Mouse (Mus musculus): ENCODE results near the gene Gm20388. TPM values are rescaled to one million over a fixed set of nuclear protein-coding genes. Genes with fewer than 3 reads are reported as not detected.
A peak's percentile ranks its signal among the peaks of the same experiment; 100 is the strongest.
"Not testable (repeated sequence)": the region's sequence is repeated elsewhere in the genome, so short reads cannot be mapped to it uniquely, and the experiment has no call there.

Gene Gm20388
- total RNA-seq, 2 experiments from 2014 or later: 6.8 to 7.8 TPM

- DNase-seq: peak in 1 of 2 experiments; percentile 37
- intact Hi-C loops (cut with DNase I): not testable (repeated sequence)
Measured at GRCm38 (mm10) chr8:123537641-123538040, 3627.0 kb downstream of the Gm20388 start.

DNA sequence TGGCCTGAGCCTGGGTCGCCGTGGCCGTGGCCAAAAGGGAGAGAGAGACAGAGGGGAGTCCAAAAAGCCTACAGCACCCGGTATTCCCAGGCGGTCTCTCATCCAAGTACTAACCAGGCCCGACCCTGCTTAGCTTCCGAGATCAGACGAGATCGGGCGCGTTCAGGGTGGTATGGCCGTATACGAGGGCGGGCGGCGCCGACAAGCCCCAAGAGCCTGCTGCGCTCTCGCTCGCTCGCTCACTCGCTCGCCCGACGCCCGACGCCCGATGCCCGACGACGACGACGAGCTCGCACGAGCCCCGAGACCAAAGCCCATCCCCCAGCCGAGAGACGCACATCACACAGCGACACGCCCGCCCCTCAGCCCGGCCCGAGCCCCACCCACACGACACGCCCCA lies 3653.6 kb downstream of the Gm20388 start:
- DNase-seq; intact Hi-C loops (cut with DNase I): not testable (repeated sequence)

DNA sequence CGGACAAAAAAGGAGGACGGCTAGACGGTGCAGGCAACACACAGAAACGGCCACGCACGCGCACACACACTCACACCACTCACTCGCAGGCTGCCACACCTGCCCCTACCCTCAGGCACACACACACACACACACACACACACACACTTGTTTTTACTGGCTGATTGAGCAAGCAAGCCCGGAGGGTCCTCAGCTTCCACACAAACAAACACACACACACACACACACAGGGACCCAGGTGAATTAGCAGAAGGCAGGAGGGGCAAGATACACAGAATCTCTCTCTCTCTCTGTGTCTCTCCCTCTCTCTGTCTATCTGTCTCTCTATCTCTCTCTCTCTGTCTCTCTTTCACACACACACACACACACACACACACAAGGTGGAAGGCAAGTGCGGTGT lies 3664.7 kb downstream of the Gm20388 start:
- intact Hi-C loops (cut with DNase I): not testable (repeated sequence)
- peak in 1 of 2 experiments; percentile 2 for DNase-seq

DNA sequence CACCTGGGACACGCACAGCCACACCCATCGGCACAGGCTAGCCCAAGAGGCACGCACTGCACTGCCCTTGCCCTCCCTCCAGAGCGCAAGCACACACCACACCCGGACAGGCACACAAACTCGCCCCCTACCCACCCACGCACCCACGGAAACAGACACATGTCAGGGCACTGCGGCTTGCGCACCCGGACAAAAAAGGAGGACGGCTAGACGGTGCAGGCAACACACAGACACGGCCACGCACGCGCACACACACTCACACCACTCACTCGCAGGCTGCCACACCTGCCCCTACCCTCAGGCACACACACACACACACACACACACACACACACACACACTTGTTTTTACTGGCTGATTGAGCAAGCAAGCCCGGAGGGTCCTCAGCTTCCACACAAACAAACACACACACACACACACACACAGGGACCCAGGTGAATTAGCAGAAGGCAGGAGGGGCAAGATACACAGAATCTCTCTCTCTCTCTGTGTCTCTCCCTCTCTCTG lies 3690.1 kb downstream of the Gm20388 start:
- peak in 1 of 2 experiments; percentile 24 for DNase-seq
- intact Hi-C loops (cut with DNase I): not testable (repeated sequence)

DNA sequence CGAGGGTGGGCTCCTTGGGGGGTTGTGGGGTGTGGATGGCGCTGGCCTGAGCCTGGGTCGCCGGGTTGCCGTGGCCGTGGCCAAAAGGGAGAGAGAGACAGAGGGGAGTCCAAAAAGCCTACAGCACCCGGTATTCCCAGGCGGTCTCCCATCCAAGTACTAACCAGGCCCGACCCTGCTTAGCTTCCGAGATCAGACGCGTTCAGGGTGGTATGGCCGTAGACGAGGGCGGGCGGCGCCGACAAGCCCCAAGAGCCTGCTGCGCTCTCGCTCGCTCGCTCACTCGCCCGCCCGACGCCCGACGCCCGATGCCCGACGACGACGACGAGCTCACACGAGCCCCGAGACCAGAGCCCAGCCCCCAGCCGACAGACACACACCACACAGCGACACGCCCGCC lies 3690.8 kb downstream of the Gm20388 start:
- DNase-seq; intact Hi-C loops (cut with DNase I): not testable (repeated sequence)

DNA sequence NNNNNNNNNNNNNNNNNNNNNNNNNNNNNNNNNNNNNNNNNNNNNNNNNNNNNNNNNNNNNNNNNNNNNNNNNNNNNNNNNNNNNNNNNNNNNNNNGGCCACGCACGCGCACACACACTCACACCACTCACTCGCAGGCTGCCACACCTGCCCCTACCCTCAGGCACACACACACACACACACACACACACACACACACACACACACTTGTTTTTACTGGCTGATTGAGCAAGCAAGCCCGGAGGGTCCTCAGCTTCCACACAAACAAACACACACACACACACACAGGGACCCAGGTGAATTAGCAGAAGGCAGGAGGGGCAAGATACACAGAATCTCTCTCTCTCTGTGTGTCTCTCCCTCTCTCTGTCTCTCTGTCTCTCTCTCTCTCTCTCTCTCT lies 3702.0 kb downstream of the Gm20388 start:
- intact Hi-C loops (cut with DNase I): not testable (repeated sequence)

DNA sequence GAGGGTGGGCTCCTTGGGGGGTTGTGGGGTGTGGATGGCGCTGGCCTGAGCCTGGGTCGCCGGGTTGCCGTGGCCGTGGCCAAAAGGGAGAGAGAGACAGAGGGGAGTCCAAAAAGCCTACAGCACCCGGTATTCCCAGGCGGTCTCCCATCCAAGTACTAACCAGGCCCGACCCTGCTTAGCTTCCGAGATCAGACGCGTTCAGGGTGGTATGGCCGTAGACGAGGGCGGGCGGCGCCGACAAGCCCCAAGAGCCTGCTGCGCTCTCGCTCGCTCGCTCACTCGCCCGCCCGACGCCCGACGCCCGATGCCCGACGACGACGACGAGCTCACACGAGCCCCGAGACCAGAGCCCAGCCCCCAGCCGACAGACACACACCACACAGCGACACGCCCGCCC lies 3712.9 kb downstream of the Gm20388 start:
- DNase-seq; intact Hi-C loops (cut with DNase I): not testable (repeated sequence)

More for the DNA sequence above, 3702.0 kb downstream of the Gm20388 start:
- DNase-seq: not testable (repeated sequence)

DNA sequence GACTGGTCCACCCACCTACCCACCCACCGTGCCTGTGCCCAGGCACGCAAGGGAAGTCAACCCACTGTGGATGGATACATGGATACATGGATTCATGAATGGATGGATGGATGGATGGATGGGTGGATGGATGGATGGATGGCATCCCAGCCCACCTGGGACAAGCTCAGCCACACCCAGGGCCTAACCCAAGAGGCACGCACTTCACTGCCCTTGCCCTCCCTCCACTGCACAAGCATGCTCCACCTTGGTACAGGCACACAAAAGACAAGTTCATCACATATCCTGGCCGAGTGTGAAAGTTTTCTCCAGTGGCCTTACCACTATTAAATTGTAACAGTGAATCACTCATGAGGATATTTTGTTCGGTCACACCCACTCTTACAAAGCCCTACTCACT lies 3713.6 kb downstream of the Gm20388 start:
- intact Hi-C loops (cut with DNase I): no loop called here

GRCm38 (mm10) chr8:123624702-123625101 lies 3714.1 kb downstream of the Gm20388 start:
- no peak for DNase-seq
- intact Hi-C loops (cut with DNase I): no loop called here

More for the DNA sequence above, 3713.6 kb downstream of the Gm20388 start:
- no peak for DNase-seq

DNA sequence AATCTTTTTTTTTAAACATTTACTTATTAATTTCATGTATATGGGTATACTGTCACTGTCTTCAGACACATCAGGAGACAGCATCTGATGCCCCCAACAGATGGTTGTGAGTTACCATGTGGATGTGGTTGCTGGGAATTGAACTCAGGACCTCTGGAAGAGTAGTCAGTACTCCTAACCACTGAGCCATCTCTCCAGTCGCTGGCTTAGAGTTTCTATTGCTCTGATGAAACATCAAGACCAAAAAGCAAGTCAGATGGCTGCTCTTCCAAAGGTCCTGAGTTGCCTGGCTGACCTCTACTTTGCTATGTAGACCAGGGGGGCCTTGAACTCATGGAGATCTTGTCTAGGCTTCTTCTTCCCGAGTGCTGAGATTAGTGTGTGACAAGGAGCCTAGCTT lies 3715.1 kb downstream of the Gm20388 start:
- intact Hi-C loops (cut with DNase I): no loop called here
- no peak for DNase-seq

DNA sequence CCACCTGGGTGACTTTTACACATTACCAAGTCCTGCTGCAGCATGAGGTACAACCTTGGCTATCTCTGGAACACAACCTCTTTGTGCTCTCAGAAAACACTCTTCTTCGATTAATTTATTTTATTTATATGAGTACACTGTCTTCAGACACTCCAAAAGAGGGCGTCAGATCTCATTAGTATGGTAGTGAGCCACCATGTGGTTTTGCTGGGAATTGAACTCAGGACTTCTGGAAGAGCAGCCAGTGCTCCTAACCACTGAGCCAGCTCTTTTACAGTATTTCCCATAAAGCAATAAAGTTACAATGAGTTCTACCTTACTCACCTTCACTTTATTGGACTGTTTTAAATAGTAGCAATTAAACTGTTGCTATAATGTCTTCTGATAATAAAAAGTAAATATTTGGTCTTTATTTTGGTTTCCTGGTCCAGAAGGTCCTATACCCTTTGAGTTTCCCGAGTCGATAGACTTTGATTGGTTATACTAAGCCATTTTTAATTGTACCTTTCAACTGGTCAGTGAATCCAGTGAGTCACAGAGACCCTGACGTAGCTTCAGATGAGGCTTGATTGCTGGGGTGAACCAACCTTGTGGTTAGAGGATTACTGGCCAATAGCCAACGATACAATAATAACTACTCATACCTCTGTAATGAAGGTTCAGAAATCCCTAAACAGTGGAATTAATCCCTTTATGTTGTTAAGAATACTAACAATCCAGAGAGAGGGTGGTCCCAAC lies 3716.9 kb downstream of the Gm20388 start:
- intact Hi-C loops (cut with DNase I): no loop called here
- no peak for DNase-seq

DNA sequence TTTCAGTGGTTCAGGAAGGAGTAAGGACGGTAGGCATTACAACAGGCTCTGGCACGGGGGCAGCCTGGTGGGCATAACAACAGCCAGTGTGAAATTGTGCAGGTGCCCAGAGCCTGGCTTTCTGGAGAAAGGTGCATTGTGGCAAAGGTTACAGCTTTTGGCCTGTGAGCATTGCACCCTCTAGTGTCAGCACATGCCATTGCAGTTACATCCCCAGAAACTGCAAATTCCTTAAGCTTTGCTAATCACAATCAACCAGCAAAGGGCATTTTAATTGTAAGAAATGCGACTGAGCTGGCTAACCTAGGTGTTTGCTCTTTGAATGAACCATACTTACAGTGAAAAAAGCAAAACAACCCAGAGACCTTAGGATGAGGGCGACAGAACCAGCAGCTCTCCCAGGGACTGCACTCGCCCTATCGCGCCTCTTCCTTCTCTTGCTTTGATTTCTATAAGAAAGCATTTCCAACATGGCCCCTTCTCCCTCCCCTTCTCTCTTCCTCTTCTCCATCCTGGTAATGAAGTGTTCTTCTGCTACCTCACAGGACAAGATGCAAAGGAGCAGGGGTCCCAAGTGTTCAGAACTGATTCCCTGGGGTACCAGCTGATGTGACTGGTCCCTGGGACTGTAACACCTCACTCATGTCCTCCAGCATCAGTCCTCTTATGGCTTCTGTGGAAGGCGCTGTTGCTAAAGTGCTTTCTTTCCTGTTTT lies 3717.8 kb downstream of the Gm20388 start:
- DNase-seq: peak in 1 of 2 experiments; percentile 12
- intact Hi-C loops (cut with DNase I): no loop called here

- intact Hi-C loops (cut with DNase I): no loop called here
- peak; percentile 42 to 50 for DNase-seq
Measured at GRCm38 (mm10) chr8:123628968-123629755, 3718.5 kb downstream of the Gm20388 start.

GRCm38 (mm10) chr8:123630058-123630457 lies 3719.4 kb downstream of the Gm20388 start:
- intact Hi-C loops (cut with DNase I): no loop called here
- no peak for DNase-seq

GRCm38 (mm10) chr8:123630841-123631251 lies 3720.2 kb downstream of the Gm20388 start:
- no peak for DNase-seq
- intact Hi-C loops (cut with DNase I): no loop called here

DNA sequence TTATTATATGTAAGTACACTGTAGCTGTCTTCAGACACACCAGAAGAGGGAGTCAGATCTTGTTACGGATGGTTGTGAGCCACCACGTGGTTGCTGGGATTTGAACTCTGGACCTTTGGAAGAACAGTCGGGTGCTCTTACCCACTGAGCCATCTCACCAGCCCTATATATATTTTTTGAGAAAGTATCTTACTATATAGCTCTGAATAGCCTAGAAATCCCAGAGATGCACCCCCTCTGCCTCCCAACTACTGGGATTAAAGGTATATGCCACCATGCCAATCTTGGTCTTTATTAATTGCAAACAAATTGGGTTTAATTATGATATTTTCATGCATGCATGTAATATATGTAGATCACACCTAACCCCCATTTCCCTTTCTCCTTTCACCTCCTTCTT lies 3721.1 kb downstream of the Gm20388 start:
- DNase-seq; intact Hi-C loops (cut with DNase I): not testable (repeated sequence)

GRCm38 (mm10) chr8:123632257-123632656 lies 3721.6 kb downstream of the Gm20388 start:
- intact Hi-C loops (cut with DNase I): no loop called here
- DNase-seq: no peak

GRCm38 (mm10) chr8:123633801-123634200 lies 3723.2 kb downstream of the Gm20388 start:
- intact Hi-C loops (cut with DNase I): no loop called here
- no peak for DNase-seq

- DNase-seq: no peak
- intact Hi-C loops (cut with DNase I): no loop called here
Measured at GRCm38 (mm10) chr8:123634395-123635131, 3723.9 kb downstream of the Gm20388 start.

DNA sequence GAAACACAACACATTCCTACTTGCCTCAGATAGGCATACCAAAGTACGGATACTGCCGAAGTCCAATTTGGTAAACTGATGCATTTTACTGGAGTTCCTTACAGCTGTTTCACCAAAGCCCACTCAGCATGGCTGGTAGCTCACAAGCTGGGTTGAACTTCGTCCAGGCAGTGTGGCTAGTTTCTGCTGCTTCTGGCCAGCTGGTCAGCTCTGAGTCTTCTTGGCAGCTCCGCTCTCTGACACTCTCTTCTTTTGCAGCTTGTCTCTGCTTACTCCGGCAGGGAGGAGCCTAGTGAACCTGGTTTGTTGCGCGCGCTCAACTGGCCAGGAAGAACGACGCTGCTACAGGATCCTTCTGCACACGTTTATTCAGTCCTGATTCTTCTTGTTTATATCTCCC lies 3725.0 kb downstream of the Gm20388 start:
- DNase-seq: no peak
- intact Hi-C loops (cut with DNase I): no loop called here
